Mouse (Mus musculus) thymus, postnatal 25 days (tissue): Measurements from ENCODE around the gene Pitpnc1.

Experiments
- DNase-seq: peaks from one replicate; pipeline ENCODE4 v3.0.0; 2022

Pitpnc1 gene

DNA sequence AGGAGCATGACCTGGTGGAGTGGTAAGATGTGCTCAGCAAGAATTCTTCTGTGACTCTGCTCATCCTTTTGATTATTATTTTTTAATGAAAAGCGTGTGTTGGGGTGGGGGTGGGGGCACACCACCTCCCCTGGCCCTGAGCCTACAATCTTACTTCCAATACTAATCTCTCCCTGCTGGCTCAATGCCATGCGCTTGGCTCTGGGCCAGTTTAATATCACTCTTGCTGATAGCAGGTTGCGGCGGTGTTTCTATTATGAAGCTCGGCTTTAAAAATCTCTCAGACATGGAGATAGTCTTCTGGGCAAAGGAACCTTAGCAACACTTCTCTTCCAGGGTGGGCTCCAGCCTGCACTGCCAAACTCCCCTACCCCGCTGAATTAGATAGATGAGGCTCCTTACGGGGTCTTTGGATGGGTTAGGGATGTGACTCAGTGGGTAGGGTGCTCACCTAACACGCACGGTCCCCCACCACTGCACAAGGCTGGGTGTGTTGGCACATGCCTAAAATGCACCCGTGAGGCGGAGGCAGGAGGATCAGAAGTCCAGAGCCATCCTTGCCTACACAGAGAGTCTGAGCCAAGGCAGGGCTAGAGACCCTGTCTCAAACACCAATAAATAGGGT, 198.0 kb downstream of the Pitpnc1 start:
- DNase-seq = no peak

DNA sequence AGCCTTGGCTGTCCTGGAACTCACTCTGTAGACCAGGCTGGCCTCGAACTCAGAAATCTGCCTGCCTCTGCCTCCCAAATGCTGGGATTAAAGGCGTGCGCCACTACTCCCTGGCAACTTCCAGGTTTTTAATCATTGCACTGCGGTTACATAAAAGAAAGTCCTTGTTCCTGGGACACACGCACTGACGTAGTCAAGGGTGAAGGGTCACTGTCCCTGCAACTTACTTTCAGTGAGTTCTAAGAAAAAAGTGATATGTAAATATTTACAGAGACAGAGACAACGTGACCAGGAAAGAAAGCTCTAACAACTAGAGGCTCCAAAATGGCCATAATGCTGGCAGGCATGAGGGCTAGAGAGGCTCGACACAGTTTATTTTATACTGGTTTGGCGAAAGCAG, 199.9 kb downstream of the Pitpnc1 start:
- DNase-seq = no peak

DNA sequence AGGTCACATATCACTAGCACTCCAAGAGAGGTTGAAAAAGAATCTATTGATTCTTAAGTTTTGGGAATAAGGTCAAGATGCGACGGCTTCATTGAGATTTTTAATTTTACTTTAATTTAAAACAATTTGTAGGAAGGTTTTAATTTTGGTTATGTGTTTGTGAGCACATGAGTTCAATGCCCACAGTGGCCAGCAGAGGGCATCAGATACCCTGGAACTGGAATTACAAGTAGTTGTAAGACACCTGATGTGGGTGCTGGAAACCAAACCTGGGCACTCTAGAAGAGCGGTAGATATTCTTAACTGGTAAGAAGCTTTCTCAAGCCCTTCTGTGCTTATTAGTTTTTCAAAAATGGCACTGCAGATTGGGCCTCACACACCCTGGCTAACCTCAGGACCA, 203.0 kb downstream of the Pitpnc1 start:
- peak; percentile 22 for DNase-seq

DNA sequence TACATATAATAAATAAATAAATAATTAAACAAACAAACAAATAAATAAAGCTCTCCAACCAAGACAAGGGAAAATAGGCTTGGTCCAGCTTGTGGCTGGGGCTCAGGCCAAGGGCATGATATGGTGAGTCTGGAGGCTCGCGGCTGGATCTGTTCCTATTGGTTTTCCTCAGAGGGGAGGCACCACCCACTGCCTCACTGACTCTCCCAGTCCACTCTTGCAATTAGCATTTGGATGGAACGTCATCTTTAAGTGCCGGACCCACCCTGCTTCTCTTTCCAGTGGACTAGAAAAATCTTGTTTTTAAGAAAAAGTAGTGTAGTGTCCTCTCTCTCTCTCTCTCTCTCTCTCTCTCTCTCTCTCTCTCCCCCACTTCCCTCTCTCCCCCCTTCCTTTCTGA, 204.6 kb downstream of the Pitpnc1 start:
- DNase-seq = no peak

DNA sequence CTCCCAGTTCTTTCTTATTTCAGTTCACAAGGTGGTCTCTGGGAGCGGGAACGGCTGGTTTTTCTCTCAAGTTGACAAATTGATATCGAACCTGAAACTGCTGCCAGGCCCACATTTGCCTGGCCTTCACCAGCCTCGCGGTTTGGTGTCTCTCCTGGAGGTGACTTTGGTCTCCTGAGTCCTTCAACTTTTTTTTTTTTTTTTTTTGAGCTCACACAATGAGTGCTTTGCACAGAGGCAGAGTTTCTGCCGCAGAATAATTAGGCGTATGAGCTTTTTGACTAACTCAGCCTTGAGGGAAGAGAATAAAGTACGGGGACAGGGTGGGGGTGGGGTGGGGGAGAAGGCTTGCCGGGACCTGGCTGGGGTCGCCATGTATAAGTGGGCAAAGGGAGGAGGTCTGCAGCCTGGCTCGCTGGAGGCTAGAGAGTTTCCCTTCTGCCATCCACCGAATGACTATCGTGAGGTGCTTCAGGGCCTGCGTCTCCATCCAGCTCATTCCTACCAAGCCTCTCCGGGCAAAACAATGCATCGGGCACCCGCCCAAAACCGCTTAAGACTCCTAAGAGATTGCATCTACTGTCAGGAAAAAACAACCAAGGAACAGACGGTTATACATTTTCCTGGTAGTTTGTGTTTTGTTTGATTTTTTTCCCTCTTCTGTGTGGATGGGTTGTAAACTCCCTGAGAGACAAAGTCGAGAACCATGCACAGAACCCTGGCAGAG, 205.4 kb downstream of the Pitpnc1 start:
- DNase-seq = no peak

DNA sequence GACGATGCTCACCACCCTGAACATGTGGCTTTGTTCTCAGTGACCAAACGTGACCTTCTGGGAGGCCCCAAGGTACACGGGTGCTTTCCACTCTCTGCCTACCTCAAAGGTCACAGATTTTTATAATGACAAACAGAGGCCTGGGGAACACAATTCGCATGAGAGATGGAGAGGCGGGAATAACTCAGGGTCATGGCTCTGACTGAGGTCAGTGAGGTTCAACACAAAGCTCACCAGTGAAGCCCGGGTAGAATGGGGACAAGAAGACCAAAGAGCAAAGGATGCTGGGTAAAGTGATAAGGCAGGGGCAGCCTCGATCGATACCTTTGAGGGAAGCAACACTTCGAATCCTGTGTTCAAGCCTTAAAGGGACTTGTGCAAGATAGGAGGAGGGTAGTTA, 206.7 kb downstream of the Pitpnc1 start:
- DNase-seq = no peak

DNA sequence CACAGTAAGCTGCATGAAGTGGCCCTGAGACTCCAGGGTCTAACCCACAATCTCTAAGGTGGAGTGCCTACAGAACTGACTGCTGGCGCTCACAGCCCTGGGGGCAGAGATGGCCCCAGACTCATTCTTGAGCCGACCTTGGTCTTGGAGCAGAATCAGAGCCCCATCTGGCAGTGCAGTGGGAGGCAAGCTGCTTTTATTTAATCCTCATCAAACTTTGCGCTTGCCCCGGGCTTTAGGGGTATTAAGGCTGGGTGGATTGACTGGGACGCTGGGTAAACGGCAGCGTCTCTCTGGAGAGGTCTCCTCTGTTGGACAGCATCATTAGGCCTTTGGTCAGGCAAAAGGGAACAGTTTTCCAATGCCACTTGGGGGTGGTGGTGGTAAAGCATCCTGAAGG, 211.1 kb downstream of the Pitpnc1 start:
- DNase-seq = no peak

DNA sequence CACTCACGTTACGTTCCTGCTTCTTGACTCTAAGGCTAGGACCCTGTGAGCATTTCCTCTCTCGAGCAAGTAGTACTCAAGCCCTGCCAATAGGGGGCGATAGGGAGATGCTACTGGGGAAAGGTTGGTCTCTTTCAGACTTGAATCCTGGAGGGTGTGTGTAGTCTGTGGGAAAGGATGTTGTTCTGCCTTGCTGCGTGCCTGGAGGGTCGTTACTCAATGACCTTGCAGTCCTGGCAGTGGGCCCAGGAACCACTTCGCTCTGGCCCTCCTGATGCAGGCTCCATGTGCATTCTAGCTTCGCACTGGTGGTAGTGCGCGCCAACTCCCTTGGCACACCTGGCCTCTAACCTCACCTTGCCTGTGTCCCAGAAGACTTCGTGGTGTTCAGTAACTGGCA, 215.3 kb downstream of the Pitpnc1 start:
- peak; percentile 26 for DNase-seq

DNA sequence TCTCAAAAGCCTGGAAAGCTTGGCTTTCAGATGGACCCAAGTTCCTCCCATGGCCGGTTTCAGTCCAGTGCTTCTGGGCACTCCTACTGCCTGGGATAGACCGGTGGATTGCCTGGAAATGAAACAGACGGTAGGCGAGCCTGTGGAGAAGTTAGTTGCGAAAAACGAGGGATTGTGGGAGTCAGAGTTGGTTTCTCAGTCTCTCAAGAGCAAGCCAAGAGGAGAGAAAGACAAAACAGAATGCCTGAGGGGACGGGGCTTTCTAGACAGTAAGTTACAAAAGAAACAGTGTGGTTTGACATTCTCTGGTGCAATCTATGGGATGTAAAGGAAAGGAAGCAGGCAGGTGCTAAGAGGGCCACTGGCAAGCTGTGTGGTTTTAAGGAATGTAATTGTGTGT, 216.3 kb downstream of the Pitpnc1 start:
- no peak for DNase-seq

DNA sequence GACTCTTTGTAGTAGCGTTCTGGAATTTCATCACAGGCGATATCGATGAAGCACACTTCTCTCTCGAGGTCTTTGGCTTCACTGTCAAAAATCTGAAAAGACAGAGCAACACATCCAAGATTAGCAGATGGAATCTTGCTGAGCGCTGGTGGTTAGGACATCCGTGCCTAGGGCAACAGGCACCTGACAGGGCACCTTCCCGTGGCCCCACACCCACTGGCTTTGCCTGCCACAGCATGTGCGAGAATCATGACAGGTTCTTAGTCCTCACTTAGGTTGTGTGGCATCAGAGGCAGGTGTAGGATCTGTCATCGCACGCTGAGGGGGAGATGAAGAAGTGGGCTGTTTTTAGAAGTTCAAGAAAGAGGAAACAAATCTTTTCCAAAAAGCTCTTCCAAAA, 218.5 kb downstream of the Pitpnc1 start:
- DNase-seq = no peak

DNA sequence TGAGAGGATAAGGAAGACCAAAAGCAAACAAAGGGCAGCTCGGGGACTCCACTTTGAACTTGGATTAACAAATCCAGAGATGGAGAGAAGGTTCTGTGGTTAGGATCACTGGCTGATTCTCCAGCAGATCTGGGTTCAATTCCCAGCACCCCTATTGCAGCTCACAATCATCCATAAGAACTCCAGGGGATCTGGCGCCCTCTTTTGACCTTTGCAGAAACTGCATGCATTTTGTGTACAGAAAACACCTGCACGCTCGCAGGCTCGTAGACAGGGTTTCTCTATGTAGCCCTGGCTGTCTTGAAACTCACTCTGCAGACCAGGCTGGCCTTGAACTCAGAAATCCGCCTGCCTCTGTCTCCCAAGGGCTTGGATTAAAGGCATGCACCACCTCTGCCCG, 219.0 kb downstream of the Pitpnc1 start:
- peak; percentile 7 for DNase-seq

DNA sequence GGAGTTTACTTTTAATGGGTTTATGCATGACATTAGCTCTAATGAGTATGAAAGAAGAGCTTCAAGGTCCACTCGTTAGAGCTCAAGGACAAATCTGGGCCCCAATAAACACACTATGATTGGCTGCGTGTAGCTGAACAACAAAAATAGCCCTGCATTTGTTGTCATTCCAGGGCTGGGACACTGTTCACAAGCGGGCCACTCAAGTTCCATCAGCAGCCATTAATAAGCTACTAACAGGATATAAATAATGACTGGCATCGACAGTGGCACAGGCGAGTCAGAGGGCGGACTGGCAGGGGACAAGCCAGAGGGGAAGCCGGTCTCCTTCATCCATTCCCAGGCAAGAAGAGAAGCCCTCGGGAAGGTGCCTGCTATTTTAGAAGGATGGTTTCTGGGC, 219.6 kb downstream of the Pitpnc1 start:
- DNase-seq = no peak

DNA sequence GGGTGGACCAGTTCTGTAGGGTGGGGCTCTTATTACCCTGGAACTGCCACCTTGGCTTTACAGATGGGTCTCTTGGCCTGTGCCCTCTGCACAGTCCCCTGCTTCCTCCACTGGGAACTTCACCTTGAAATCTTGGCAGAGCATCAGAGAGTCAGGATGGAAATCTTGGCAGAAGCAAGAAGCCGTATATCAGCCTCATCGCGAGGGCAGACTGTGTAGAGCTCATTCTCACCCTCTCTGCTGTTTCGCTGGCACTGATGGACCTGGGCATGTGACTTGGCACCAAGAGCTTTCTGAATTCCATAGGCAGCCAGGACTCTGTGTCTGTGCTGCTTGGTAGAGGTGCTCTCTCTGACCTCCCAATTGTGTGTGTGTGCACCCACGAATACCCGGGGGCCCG, 221.7 kb downstream of the Pitpnc1 start:
- no peak for DNase-seq

DNA sequence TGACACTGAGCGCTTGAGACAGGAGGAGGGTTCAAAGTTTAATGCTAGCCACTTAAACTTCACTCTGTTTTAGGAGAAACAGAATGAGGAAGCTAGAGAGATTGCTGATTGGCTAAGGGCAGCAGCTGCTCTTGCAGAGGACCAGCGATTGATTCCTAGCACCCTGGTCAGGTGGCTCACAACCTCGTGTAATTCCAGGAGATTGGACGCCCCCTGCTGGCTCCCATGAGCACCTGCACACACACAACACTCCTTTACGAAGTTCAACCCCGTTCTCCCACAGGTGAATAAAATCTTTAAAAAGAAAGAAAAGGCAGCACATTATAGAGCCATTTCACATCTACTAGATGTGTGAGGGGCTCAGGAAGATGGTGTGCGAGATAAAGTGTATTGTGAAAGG, 224.8 kb downstream of the Pitpnc1 start:
- DNase-seq = no peak

DNA sequence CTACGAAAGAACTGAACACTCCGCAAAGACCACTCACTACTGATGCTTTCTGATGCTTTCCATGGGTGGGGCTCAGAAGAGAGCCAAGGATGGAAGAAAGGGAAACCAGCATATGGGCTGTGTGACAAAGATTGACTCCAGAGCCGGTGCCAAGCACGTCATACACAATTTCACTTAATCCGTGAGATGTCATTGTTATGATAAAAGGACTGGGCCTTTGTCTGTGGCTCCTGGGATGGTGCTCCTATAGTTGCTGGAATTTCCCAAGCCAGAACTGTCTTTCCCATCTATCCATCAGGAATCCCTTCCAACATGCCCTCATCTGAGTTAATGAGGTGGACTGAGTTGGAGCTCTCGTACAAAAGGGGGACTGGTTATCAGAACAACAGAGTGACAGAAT, 227.4 kb downstream of the Pitpnc1 start:
- DNase-seq = no peak

DNA sequence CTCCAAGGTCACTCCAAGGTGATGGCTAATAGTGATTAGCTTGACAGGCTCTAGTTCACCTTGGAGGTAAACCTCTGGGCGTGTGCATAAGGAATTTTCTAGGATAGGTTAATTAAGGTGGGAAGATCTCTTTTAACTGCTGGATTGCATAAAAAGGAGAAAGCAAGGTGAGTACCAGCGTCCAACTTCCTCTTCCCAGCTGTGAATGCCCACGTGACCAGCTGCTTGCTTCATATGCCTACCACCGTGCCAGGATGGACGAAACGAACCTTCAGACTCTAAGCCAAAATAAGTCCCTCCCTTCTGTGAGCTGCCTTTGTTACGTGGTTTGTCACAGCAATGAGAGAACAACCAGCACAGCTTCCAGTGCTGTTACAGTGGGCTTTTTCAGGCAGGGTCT, 228.8 kb downstream of the Pitpnc1 start:
- DNase-seq = no peak

DNA sequence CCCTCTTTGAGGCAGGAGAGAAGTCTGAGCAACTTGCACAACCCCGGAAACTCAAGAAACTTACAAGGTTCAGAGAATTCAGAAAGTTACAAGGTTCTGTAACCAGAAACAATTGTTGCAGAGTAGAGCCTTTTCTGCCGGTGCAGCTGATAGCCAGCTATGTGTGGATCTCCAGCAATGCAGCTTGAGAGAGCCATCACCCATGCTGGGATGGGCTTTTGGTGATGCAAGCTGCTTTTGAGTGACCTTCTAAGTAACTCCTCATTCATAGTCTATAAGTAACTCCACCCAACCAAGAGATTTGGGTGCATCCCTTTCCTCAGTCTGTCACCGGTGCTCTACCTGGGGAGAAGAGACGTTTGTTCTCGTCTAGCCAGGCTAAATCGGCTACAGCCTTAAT, 232.0 kb downstream of the Pitpnc1 start:
- DNase-seq = no peak

DNA sequence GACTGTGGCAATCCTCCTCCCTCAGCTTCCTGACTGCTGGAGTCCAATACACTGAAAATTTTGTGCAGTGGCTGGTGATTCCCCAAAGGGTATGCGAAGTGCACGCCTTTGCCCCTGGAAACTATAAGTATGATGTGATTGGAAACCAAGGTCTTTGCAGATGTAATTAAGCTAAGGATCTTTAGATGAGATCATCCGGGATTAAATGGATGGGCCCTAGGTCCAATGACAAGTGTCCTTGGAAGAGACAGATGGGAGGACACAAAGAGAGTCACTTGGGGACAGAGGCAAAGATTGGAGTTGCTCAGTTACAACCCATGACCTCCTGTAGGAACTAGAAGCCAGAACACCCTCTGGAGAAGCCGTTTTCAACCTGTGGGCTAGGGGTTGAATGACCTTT, 233.0 kb downstream of the Pitpnc1 start:
- DNase-seq = no peak

DNA sequence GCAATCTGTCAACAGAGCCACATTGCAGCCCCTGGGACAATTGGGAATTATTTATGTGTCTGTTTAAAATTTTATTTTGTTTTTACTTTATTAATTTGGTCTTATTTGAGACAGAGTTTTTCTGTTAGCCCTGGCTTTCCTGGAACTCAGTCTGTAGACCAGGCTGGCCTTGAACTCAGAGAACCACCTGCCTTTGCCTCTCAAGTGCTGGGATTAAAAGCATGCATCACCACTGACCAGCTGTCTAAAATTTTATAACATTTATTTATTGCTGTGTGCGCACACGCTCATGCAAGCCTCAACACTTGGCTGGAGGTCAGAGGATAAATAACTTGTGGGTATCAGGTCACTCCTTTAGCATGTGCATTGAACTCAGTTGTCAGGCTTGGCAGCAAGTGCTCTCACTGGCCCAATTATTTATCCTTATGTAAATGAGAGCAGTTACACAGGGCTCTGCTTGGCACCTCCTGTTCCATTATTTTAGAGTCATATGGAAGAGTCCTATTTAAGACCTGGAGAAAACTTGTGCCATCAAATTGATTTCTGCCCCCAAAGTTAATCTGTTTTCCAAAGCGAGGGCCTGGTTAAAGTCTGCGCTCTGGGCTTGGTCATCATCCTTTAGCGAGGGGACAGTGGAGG, 237.1 kb downstream of the Pitpnc1 start:
- DNase-seq = no peak

DNA sequence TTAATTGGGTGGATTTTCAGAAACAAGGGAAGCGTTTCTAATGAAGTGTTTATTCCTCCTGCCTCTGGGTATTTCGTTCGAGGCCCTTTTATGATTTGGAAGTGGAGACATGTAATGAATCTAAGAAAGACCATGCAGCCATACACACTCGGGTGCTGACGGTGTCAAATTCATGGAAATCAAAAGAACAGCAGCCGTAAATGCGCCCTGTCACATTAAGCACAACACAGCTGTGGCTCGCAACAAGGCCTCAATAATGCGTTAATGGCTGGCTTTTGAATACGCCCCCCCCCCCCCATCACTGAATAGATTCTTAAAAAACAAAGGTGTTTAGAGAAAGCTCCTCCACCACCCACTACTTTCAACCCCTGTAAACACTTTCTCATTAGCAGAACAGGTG, 240.4 kb downstream of the Pitpnc1 start:
- DNase-seq = no peak

DNA sequence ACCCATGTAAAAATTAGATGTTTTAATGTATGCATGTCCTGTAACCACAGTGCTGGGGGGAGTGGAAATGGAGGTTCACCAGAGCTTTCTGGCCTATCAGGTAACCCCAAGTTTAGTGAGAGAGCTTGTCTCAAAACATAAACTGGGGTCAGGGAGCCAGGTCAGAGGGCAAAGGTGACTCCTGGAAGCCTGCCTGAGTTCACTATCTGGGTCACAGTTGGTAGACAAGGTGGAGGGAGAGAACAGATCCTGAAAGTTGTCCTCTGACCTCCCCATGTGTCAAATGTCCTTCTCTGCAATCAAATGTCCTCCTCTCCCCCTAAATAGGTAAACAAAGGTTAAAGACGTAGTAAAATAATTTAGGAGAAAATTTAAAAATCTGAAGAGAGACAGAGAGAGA, 244.1 kb downstream of the Pitpnc1 start:
- DNase-seq = no peak

DNA sequence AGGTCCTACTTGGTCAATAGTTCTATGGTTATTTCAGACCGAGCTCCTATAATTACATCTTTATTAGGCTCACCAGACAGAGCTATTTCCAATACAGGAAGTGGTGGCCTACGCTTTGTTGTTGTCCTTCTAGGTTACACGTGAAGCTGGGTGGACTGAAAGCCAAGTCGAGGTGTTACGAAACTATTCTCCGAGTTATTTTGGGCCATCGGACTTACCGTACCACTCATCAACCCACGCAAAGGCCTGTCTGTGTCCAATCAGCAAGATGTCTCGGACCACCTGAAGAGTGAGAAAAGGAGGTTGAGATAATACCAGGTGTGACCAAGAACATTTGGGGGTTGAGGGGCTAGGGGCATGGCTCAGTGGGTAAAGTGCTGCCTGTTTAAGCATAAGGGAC, 244.5 kb downstream of the Pitpnc1 start:
- DNase-seq = no peak

DNA sequence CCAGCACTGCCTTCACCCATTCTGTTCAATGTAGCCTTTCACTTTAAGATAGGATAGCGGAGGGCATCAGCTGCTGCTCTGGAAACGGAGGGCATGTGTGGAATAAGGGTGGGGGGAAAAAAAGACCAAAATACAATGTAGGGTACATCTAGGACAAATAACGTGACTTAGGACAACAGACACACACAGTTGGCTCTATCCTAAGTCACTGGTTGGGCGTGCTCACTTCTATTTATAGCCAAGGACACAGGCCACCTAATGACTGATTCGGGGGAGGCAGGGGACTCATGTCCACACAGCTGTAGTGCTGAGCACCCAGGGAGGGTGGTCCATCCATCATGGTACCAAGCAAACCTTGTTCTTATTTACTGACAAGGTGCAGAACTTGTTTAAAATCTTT, 245.2 kb downstream of the Pitpnc1 start:
- DNase-seq = no peak

DNA sequence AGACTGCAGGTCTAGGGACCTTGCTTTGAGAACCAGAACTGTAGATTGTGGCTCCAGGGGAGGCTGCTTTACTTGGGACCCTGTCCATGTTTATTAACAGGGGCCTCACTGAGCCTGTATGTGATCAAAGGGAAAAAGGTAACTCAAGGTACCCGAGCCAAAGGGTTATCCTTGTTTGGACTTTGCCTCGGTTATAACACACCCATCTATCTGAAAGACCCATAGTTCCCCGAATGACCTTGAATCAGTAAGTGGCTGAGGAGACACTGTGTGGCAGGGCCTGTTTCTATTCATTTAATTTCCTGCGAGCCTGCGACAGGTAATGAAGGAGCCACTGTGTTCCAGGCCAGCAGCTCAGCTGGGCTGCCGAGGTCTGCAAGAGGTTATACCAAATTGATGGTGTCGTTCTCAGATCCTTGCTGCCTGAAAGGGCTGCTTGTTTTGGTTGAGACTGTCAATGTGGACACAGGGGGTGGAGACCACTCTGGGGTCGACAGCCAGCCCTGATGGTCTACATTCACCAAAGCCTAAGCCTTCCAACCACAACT, 246.8 kb downstream of the Pitpnc1 start:
- DNase-seq = no peak
